Mouse (Mus musculus): Measurements from ENCODE around the gene Vmn1r130. TPM values are rescaled to one million over a fixed set of nuclear protein-coding genes. Genes with fewer than 3 reads are reported as not detected.
"Not testable (repeated sequence)": the region's sequence is repeated elsewhere in the genome, so short reads cannot be mapped to it uniquely, and the experiment has no call there.

Gene Vmn1r130
- polyA plus RNA-seq (2015; fragmentation: Nextera tagmentation; extraction: Ambion mirVana): not detected in 2 replicates

DNA sequence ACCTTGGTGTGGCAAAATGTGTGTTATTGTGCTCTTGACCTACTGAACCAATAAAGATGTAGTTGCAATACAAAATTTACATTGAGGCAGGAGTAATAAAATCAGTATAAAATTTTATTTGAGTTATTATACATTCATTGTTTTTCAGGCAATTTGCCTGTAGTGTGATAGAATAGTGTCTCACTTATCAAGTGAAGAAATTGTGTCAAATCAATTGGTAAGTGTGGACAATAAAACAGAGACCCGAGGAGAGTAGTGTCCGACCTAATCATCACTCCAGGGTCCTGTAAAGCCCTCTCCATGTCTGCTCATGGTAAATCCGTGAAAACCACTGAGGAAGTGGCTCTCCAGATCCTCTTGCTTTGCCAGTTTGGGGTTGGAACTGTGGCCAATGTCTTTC is at the start of gene Vmn1r130:
TSS of gene Vmn1r130 (plus strand) at position 301 of the 400 bp plus-strand sequence.
- H3K9ac ChIP-seq (ENCODE audit: low read depth, low read length); H3K4me3 ChIP-seq (replicated peaks; ENCODE audit: low read depth, low read length); H3K36me3 ChIP-seq (ENCODE audit: insufficient read depth, low read length); H3K9me3 ChIP-seq (replicated peaks; ENCODE audit: low read length); ATAC-seq (replicated peaks; ENCODE audit: low FRiP score, low read depth); DNase-seq (ENCODE audit: low spot score); H3K4me1 ChIP-seq (replicated peaks; ENCODE audit: insufficient read depth, low read length); H3K27me3 ChIP-seq (ENCODE audit: insufficient read depth, low read length); H3K27ac ChIP-seq; H3K4me2 ChIP-seq (ENCODE audit: low read length): not testable (repeated sequence)
- no CpG with 5 or more reads among the region's 3 CpGs for WGBS

GRCm38 (mm10) chr7:21545990-21546389 is 34.4 kb downstream of the Vmn1r130 start, which contains the start of gene Vmn1r131:
Gene Vmn1r131, minus strand, starts transcription at chr7:21546090.
- not testable (repeated sequence) for H3K27ac ChIP-seq; H3K4me3 ChIP-seq (replicated peaks; ENCODE audit: low read depth, low read length); H3K4me1 ChIP-seq (replicated peaks; ENCODE audit: insufficient read depth, low read length); H3K36me3 ChIP-seq (ENCODE audit: insufficient read depth, low read length); H3K4me2 ChIP-seq (ENCODE audit: low read length); ATAC-seq (replicated peaks; ENCODE audit: low FRiP score, low read depth); H3K9ac ChIP-seq (ENCODE audit: low read depth, low read length); H3K27me3 ChIP-seq (ENCODE audit: insufficient read depth, low read length); DNase-seq (ENCODE audit: low spot score); H3K9me3 ChIP-seq (replicated peaks; ENCODE audit: low read length)
- no CpG with 5 or more reads among the region's 2 CpGs for WGBS

Other genes starting within 250 kb of the Vmn1r130 start
- gene Vmn1r125, start 239.6 kb upstream of the Vmn1r130 start, polyA plus RNA-seq (2015; fragmentation: Nextera tagmentation; extraction: Ambion mirVana): not detected in 2 replicates
- not detected in 2 replicates for gene Vmn1r126, start 210.3 kb upstream of the Vmn1r130 start, polyA plus RNA-seq (2015; fragmentation: Nextera tagmentation; extraction: Ambion mirVana)
- not detected in 2 replicates for gene Vmn1r127, start 191.9 kb upstream of the Vmn1r130 start, polyA plus RNA-seq (2015; fragmentation: Nextera tagmentation; extraction: Ambion mirVana)
- gene Vmn1r128, start 162.4 kb upstream of the Vmn1r130 start, polyA plus RNA-seq (2015; fragmentation: Nextera tagmentation; extraction: Ambion mirVana): not detected in 2 replicates
- not detected in 2 replicates for gene Vmn1r129, start 150.5 kb upstream of the Vmn1r130 start, polyA plus RNA-seq (2015; fragmentation: Nextera tagmentation; extraction: Ambion mirVana)
- gene Gm6882, start 79.0 kb upstream of the Vmn1r130 start, polyA plus RNA-seq (2015; fragmentation: Nextera tagmentation; extraction: Ambion mirVana): not detected in 2 replicates
- gene Vmn1r131, start 34.3 kb downstream of the Vmn1r130 start, polyA plus RNA-seq (2015; fragmentation: Nextera tagmentation; extraction: Ambion mirVana): not detected in 2 replicates
- not detected in 2 replicates for gene Vmn1r132, start 102.3 kb downstream of the Vmn1r130 start, polyA plus RNA-seq (2015; fragmentation: Nextera tagmentation; extraction: Ambion mirVana)
- not detected in 2 replicates for gene Gm4175, start 249.7 kb downstream of the Vmn1r130 start, polyA plus RNA-seq (2015; fragmentation: Nextera tagmentation; extraction: Ambion mirVana)

All from kidney, postnatal 0 days (tissue).